Mouse (Mus musculus): ENCODE results near the gene Gm45753. TPM values are rescaled to one million over a fixed set of nuclear protein-coding genes. Genes with fewer than 3 reads are reported as not detected.
A peak's percentile ranks its signal among the peaks of the same experiment; 100 is the strongest.

Gene Gm45753
- not detected in 2 replicates for polyA plus RNA-seq (2014; fragmentation: Nextera tagmentation; extraction: Ambion mirVana)

DNA sequence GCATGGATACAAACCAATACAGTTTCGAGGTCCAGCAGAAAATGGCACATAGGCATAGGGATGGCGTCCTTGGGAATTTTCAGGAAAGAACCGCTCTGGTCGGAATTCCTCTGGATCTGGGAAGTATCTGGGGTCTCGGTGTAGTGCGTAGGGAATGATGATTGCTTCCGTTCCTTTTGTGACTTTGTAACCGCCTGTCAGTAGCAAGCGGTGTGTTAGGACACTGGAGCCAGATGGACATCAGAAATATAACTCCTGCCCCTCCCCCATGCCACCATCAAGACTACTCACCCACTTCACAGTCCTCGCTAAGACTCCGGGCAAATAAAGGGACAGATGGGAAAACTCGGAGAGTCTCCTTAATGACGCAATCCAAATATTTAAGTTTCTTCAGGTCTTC is at the start of gene Gm45753:
Gene Gm45753, minus strand, starts transcription at position 101 of the 400 bp plus-strand sequence.
- 83% methylated on average over 13 of the region's 13 CpGs for WGBS
- H3K4me2 ChIP-seq (replicated peaks; ENCODE audit: low read depth, low read length) = no peak within 1 kb of the TSS
- ATAC-seq (ENCODE audit: insufficient number of reproducible peaks, insufficient read depth, low FRiP score, low read depth) = no peak

DNA sequence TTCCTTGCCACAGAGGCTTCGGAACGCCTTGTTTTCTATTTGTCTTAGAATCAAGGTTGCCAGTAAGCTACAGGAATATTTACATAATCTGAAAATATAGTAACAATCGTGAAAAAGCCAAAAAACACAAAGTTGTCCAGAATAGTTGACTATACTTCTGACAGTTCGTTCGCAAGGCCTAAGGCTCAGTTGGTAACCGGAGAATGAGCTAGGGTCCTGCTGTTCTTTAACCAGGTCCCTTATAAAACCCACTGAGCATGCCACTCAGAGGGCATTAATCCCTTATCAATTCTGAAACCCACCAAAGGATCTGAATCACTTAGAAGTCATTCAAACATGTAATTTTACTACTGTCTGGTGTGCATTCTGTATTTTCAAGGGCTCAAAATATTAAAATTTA is 47.5 kb upstream of the Gm45753 start:
- H3K9ac ChIP-seq (replicated peaks; ENCODE audit: low read depth, low read length) = no peak overlapping the region
- H3K4me3 ChIP-seq (ENCODE audit: low read depth, low read length) = no peak overlapping the region
- no peaks in the 10 kb centered on the region for H3K27me3 ChIP-seq (ENCODE audit: control insufficient read depth, insufficient read depth, low read length)
- H3K27ac ChIP-seq (ENCODE audit: low read length) = no peak overlapping the region; the same call in 1 of the 2 replicates
- H3K36me3 ChIP-seq (ENCODE audit: control insufficient read depth, insufficient read depth, low read length) = peaks cover 10% of the 10 kb centered on the region
- H3K4me1 ChIP-seq (ENCODE audit: control insufficient read depth, insufficient read depth, low read length) = 0 out of 2 replicates have a peak, but pooled peaks cover 4% of the 10 kb centered on the region
- WGBS = 85% methylated on average over 6 of the region's 6 CpGs
- no peak for ATAC-seq (ENCODE audit: insufficient number of reproducible peaks, insufficient read depth, low FRiP score, low read depth)
- no peak overlapping the region for H3K4me2 ChIP-seq (replicated peaks; ENCODE audit: low read depth, low read length)
- no peaks in the 10 kb centered on the region for H3K9me3 ChIP-seq (ENCODE audit: control insufficient read depth, low read depth, low read length)

More for the DNA sequence above, at the start of gene Gm45753:
- H3K9ac ChIP-seq (replicated peaks; ENCODE audit: low read depth, low read length) = no peak within 1 kb of the TSS
- H3K27ac ChIP-seq (ENCODE audit: low read length) = no peak within 1 kb of the TSS
- H3K4me1 ChIP-seq (ENCODE audit: control insufficient read depth, insufficient read depth, low read length) = no peaks in the 10 kb centered on the region
- H3K36me3 ChIP-seq (ENCODE audit: control insufficient read depth, insufficient read depth, low read length) = no peaks in the 10 kb centered on the region
- no peaks in the 10 kb centered on the region for H3K27me3 ChIP-seq (ENCODE audit: control insufficient read depth, insufficient read depth, low read length)
- H3K9me3 ChIP-seq (ENCODE audit: control insufficient read depth, low read depth, low read length) = no peaks in the 10 kb centered on the region
- no peak within 1 kb of the TSS for H3K4me3 ChIP-seq (ENCODE audit: low read depth, low read length)

DNA sequence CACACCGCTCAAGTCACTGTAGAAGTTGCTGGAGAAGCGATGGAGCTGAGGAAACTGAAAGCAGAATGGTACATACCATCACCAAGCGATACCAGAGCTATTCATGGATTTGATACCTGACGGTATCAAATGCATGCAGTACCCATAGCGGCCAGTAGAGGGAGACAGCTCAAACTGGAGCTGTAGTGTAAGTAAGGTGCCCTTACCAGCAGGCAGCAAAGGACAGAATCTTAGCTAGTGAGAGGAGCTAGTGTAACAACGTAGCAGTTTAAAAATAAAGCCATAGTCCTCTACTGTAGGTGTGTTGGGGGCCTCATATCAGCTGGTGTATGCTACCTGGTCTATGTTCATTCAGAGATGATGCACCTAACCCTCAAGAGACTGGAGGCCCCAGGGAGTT is 36.8 kb upstream of the Gm45753 start:
- H3K4me1 ChIP-seq (ENCODE audit: control insufficient read depth, insufficient read depth, low read length) = no peaks in the 10 kb centered on the region
- no peak overlapping the region for H3K9ac ChIP-seq (replicated peaks; ENCODE audit: low read depth, low read length)
- ATAC-seq (ENCODE audit: insufficient number of reproducible peaks, insufficient read depth, low FRiP score, low read depth) = 0 out of 2 replicates have a peak, but pooled peaks have one; percentile 23
- H3K36me3 ChIP-seq (ENCODE audit: control insufficient read depth, insufficient read depth, low read length) = peaks cover 11% of the 10 kb centered on the region
- H3K4me2 ChIP-seq (replicated peaks; ENCODE audit: low read depth, low read length) = no peak overlapping the region
- H3K4me3 ChIP-seq (ENCODE audit: low read depth, low read length) = no peak overlapping the region
- no peaks in the 10 kb centered on the region for H3K9me3 ChIP-seq (ENCODE audit: control insufficient read depth, low read depth, low read length)
- no peaks in the 10 kb centered on the region for H3K27me3 ChIP-seq (ENCODE audit: control insufficient read depth, insufficient read depth, low read length)
- H3K27ac ChIP-seq (ENCODE audit: low read length) = no peak overlapping the region
- WGBS = 19% methylated on average over 6 of the region's 6 CpGs

DNA sequence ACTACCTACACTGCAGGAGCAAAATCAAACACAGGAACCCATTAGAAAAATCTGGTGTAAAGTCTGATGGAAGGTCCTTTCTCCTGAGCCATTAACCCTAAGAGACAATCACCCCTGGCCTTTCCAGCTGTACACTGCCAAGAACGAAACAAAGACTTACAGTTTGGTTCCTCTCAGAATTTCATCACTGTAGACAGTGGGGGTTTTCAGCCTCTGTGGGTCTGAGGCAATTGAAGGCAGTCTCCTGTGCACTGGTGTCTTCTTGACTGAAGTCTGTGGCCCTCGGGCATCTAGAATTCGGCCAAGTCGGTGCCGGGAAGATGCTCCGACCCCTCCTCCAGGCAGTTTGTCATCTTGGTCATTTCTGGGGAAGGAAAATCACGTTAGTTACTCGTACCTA is 36.0 kb upstream of the Gm45753 start:
- Histone ChIP-seq H3K4me1 (ENCODE audit: control insufficient read depth, insufficient read depth, low read length) (no peaks in the 10 kb centered on the region), H3K9ac (replicated peaks; ENCODE audit: low read depth, low read length) (no peak overlapping the region), H3K36me3 (ENCODE audit: control insufficient read depth, insufficient read depth, low read length) (peaks cover 11% of the 10 kb centered on the region), H3K9me3 (ENCODE audit: control insufficient read depth, low read depth, low read length) (no peaks in the 10 kb centered on the region), H3K27me3 (ENCODE audit: control insufficient read depth, insufficient read depth, low read length) (no peaks in the 10 kb centered on the region), H3K4me3 (ENCODE audit: low read depth, low read length) (no peak overlapping the region), H3K27ac (ENCODE audit: low read length) (no peak overlapping the region), H3K4me2 (replicated peaks; ENCODE audit: low read depth, low read length) (no peak overlapping the region)
- 91% methylated on average over 8 of the region's 8 CpGs for WGBS
- ATAC-seq (ENCODE audit: insufficient number of reproducible peaks, insufficient read depth, low FRiP score, low read depth) = no peak

DNA sequence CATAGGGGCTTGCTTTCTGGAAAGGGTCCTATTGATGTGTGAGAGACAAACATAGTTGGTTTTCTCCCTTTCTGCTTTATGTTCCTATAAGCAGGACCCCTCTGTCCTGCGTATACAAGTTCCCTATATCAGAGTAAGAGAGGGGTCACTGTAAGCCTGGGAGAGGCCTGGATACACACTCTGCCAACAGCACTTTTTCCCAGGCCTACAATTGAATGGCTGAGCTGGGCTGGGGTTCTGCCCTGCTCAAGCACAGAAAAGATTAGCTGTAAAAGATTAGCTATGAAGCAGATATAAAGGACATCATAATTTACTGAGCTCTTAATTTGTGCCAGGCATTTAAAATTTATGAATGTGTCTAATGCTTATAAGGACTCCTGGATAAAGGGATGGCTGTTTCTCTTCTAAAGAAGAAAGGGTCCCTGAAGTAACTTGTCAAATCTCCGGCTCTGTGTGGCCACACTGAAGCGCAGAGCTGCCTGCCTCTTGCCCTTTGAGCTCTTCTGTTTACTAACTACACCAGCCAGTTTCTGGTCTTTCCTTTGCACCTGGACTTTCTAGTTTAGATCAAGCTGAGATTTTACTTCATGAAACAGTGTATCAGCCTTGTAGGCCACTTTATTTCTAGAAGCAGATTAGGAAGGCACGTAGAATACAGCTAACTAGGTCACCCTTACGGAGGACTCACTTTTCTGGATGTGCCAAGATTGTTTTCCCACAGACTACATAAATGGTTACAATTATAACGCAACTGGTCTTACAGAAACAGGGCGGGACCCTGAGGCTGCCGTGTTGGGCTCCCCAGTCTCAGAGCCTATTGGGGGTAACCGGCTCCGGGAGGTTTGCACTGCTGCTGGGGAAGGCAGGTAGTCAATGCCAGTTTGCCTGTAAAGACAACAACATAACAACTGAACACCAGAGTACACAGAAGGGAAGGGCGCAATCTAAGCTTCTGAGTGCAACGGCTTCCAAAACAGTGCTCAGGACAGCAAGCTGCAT is 33.7 kb upstream of the Gm45753 start:
- Histone ChIP-seq H3K36me3 (ENCODE audit: control insufficient read depth, insufficient read depth, low read length) (peaks cover 11% of the 10 kb centered on the region), H3K4me2 (replicated peaks; ENCODE audit: low read depth, low read length) (no peak overlapping the region), H3K4me3 (ENCODE audit: low read depth, low read length) (no peak overlapping the region), H3K4me1 (ENCODE audit: control insufficient read depth, insufficient read depth, low read length) (no peaks in the 10 kb centered on the region), H3K9ac (replicated peaks; ENCODE audit: low read depth, low read length) (no peak overlapping the region), H3K9me3 (ENCODE audit: control insufficient read depth, low read depth, low read length) (no peaks in the 10 kb centered on the region), H3K27me3 (ENCODE audit: control insufficient read depth, insufficient read depth, low read length) (no peaks in the 10 kb centered on the region), H3K27ac (ENCODE audit: low read length) (peak overlapping the region; percentile 30; the same call in 1 of the 2 replicates)
- peak; percentile 61; the same call in 1 of the 2 replicates for ATAC-seq (ENCODE audit: insufficient number of reproducible peaks, insufficient read depth, low FRiP score, low read depth)
- 80% methylated on average over 12 of the region's 12 CpGs for WGBS

DNA sequence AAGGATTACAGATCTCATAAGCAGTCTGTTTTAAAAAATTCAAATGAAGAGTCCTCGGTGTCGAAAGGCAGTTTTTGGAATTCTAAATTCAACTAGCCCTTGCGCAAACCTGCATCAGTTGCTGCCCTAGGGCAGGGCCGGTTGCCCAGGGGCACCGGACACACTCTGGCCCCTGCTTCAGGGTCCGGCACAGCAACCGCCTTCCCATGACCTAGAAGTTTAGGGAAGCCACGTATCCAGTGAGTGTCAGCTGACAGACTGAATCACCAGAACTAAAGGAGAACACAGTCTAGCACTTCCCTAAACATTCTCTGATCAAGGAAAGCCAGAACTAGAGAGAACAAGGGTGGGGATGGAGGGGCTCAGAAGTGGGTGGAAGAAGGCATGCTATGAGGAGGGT is 25.2 kb upstream of the Gm45753 start:
- Histone ChIP-seq H3K27ac (ENCODE audit: low read length) (no peak overlapping the region), H3K36me3 (ENCODE audit: control insufficient read depth, insufficient read depth, low read length) (no peaks in the 10 kb centered on the region), H3K4me3 (ENCODE audit: low read depth, low read length) (peak overlapping the region; percentile 72), H3K4me1 (ENCODE audit: control insufficient read depth, insufficient read depth, low read length) (peaks cover 5% of the 10 kb centered on the region; the same call in 1 of the 2 replicates), H3K4me2 (replicated peaks; ENCODE audit: low read depth, low read length) (peak overlapping the region; percentile 72), H3K27me3 (ENCODE audit: control insufficient read depth, insufficient read depth, low read length) (no peaks in the 10 kb centered on the region), H3K9ac (replicated peaks; ENCODE audit: low read depth, low read length) (0 out of 2 replicates have a peak overlapping the region, but pooled peaks have one; percentile 41), H3K9me3 (ENCODE audit: control insufficient read depth, low read depth, low read length) (no peaks in the 10 kb centered on the region)
- WGBS = 7% methylated on average over 8 of the region's 8 CpGs
- peak; percentile 39; the same call in 1 of the 2 replicates for ATAC-seq (ENCODE audit: insufficient number of reproducible peaks, insufficient read depth, low FRiP score, low read depth)

DNA sequence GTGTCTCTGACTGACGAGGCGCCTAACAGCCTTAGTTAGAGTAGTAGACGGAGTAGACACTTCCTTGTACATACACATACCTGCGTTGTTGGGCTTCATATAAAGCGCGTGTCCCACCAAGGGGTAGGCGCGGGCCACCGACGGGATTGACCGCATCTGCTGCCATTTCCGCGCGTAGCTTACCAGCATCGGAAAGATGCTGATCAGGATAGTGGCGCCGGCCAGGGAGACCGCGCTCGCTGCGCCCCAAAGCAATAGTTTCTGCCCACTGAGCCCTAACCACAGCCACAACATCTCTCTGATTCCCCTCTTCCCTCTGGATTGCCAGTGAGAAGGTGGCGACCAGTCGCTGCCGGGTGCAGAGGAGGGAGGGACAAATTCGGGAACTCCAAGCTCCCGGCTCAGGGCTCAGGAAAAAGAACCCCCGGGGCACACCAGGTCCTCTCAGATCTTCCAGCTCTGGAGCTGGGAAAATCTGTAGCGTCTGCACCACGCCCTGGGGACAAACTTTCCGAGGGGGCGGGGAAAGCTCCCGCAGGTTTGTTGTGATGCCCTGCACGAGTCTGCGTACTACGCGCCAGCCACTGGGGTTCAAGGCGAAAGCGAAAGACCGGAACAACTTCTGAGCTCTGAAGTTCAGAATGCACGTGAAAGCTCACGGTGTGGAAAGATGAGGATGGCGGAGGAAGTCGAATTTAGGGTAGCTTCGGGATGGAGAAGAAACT is 24.6 kb upstream of the Gm45753 start, which contains the start of gene Cyp4v3:
Gene Cyp4v3, minus strand, starts transcription at position 532 of the 725 bp plus-strand sequence.
- WGBS = under 1% methylated on average over 44 of the region's 44 CpGs
- ATAC-seq (ENCODE audit: insufficient number of reproducible peaks, insufficient read depth, low FRiP score, low read depth) = peak; percentile 82
- H3K27ac ChIP-seq (ENCODE audit: low read length) = no peak within 1 kb of the TSS
- H3K9me3 ChIP-seq (ENCODE audit: control insufficient read depth, low read depth, low read length) = no peaks in the 10 kb centered on the region
- peak within 1 kb of the TSS; percentile 72 for H3K4me2 ChIP-seq (replicated peaks; ENCODE audit: low read depth, low read length)
- peak within 1 kb of the TSS; percentile 72 for H3K4me3 ChIP-seq (ENCODE audit: low read depth, low read length)
- no peaks in the 10 kb centered on the region for H3K27me3 ChIP-seq (ENCODE audit: control insufficient read depth, insufficient read depth, low read length)
- no peaks in the 10 kb centered on the region for H3K36me3 ChIP-seq (ENCODE audit: control insufficient read depth, insufficient read depth, low read length)
- peaks cover 5% of the 10 kb centered on the region; the same call in 1 of the 2 replicates for H3K4me1 ChIP-seq (ENCODE audit: control insufficient read depth, insufficient read depth, low read length)
- H3K9ac ChIP-seq (replicated peaks; ENCODE audit: low read depth, low read length) = peak within 1 kb of the TSS; percentile 41

DNA sequence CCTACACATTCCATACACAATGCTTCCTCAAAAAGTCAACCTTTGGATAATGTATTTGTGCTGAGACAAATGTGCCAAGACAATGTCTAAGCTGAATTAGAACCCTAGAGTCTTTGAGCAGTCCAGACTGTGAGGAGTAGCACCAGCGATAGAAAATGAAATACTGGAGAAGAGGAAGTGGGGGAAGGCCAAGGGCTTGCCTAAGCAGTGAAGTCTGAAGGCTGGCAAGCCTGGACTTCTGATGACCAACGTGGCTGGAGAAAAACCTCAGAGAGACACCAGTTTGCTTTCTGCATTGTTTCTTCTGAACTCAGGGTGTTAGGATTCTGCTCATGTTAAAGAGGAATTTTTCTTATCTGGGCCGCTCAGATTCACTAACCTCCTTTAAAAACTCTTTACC is 22.6 kb upstream of the Gm45753 start:
- no peak overlapping the region for H3K4me3 ChIP-seq (ENCODE audit: low read depth, low read length)
- peaks cover 5% of the 10 kb centered on the region; the same call in 1 of the 2 replicates for H3K4me1 ChIP-seq (ENCODE audit: control insufficient read depth, insufficient read depth, low read length)
- no peak for ATAC-seq (ENCODE audit: insufficient number of reproducible peaks, insufficient read depth, low FRiP score, low read depth)
- H3K9ac ChIP-seq (replicated peaks; ENCODE audit: low read depth, low read length) = no peak overlapping the region
- WGBS = 80% methylated on average over 3 of the region's 3 CpGs
- no peaks in the 10 kb centered on the region for H3K9me3 ChIP-seq (ENCODE audit: control insufficient read depth, low read depth, low read length)
- no peak overlapping the region for H3K4me2 ChIP-seq (replicated peaks; ENCODE audit: low read depth, low read length)
- no peaks in the 10 kb centered on the region for H3K27me3 ChIP-seq (ENCODE audit: control insufficient read depth, insufficient read depth, low read length)
- no peak overlapping the region for H3K27ac ChIP-seq (ENCODE audit: low read length)
- no peaks in the 10 kb centered on the region for H3K36me3 ChIP-seq (ENCODE audit: control insufficient read depth, insufficient read depth, low read length)
